Mouse (Mus musculus): Measurements from ENCODE around the gene Iars. TPM values are rescaled to one million over a fixed set of nuclear protein-coding genes. Genes with fewer than 3 reads are reported as not detected.

Gene Iars
- total RNA-seq (2014; rRNA removed) (35.5 and 57.3 TPM in 2 replicates), polyA plus RNA-seq (2015; fragmentation: Nextera tagmentation; extraction: Ambion mirVana) (14.1 and 21.0 TPM in 2 replicates)

DNA sequence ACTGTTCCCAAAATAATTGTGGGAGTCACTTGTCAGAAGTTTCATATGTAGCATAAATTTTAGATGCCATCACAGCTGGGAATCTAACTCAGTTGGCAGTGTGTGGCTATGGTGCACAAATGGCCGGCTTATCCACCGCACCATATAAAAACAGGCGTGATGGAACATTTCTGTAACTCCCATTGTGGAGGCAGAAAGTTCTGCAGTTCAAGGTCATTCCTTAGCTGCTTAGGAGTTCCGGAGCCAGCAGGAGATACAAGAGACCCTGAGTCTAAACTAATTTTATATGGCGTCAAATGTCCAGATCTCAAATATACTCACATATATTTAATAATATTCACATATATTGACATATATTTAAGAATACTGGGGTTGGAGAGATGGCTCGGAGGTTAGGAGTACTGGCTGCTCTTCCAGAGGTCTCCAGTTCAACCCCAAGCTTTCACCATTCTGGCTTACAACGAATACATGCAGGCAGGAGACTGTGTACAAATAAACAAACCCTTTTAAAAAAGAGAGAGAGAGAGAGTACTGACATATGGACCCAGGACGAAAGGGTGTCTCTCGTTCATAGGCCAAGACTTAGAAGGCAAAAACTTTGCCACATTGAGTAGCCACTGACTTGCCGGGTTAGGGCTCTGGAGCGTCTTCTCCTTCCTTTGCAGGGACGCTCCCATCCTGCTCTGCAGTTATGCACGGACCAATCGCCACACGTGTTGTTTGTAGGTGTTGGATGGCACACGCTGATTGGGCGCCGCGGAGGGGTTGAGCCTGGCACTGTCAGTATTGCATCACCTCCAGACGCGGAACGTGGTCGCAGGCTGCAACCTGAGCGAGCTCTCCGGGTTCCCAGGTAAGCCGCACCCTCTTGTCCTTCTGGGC is at the start of gene Iars:
TSS of gene Iars (plus strand) at position 750 of the 882 bp plus-strand sequence.
- peaks cover 14% of the 10 kb centered on the region for H3K4me1 ChIP-seq (ENCODE audit: insufficient read depth)
- peak within 1 kb of the TSS; percentile 85 for H3K4me2 ChIP-seq (ENCODE audit: low read depth)
- H3K9ac ChIP-seq: peak within 1 kb of the TSS; percentile 83
- WGBS: 6% methylated on average over 26 of the region's 26 CpGs
- no peaks in the 10 kb centered on the region for H3K27me3 ChIP-seq (ENCODE audit: insufficient read depth, low read length)
- TF ChIP-seq CTCF (IDR thresholded peaks at IDR 0.05; ENCODE audit: low read depth): no peak
- peaks cover 14% of the 10 kb centered on the region for H3K36me3 ChIP-seq (ENCODE audit: insufficient read depth)
- peak; percentile 99 for DNase-seq
- no peaks in the 10 kb centered on the region for H3K9me3 ChIP-seq (ENCODE audit: low read length)
- H3K4me3 ChIP-seq (ENCODE audit: low read depth, low read length): peak within 1 kb of the TSS; percentile 93
- H3K27ac ChIP-seq (ENCODE audit: low read depth, low read length): peak within 1 kb of the TSS; percentile 76
- ATAC-seq: peak; percentile 100

GRCm38 (mm10) chr13:49639965-49640364 is 41.9 kb upstream of the Iars start:
- DNase-seq (no peak), ATAC-seq (no peak)
- no peaks in the 10 kb centered on the region for H3K36me3 ChIP-seq (ENCODE audit: insufficient read depth)
- no peak for TF ChIP-seq CTCF (IDR thresholded peaks at IDR 0.05; ENCODE audit: low read depth)
- H3K27me3 ChIP-seq (ENCODE audit: insufficient read depth, low read length): no peaks in the 10 kb centered on the region
- H3K27ac ChIP-seq (ENCODE audit: low read depth, low read length): no peak overlapping the region
- no peak overlapping the region for H3K4me3 ChIP-seq (ENCODE audit: low read depth, low read length)
- 98% methylated on average over 2 of the region's 2 CpGs for WGBS
- no peaks in the 10 kb centered on the region for H3K4me1 ChIP-seq (ENCODE audit: insufficient read depth)
- H3K9me3 ChIP-seq (ENCODE audit: low read length): no peaks in the 10 kb centered on the region
- H3K4me2 ChIP-seq (ENCODE audit: low read depth): no peak overlapping the region
- no peak overlapping the region for H3K9ac ChIP-seq

GRCm38 (mm10) chr13:49642650-49643049 is 39.2 kb upstream of the Iars start:
- H3K9ac ChIP-seq: no peak overlapping the region
- TF ChIP-seq CTCF (IDR thresholded peaks at IDR 0.05; ENCODE audit: low read depth): no peak
- WGBS: 65% methylated on average over 6 of the region's 6 CpGs
- H3K27me3 ChIP-seq (ENCODE audit: insufficient read depth, low read length): no peaks in the 10 kb centered on the region
- H3K27ac ChIP-seq (ENCODE audit: low read depth, low read length): no peak overlapping the region
- no peaks in the 10 kb centered on the region for H3K9me3 ChIP-seq (ENCODE audit: low read length)
- H3K4me1 ChIP-seq (ENCODE audit: insufficient read depth): no peaks in the 10 kb centered on the region
- DNase-seq (no peak), ATAC-seq (no peak)
- no peaks in the 10 kb centered on the region for H3K36me3 ChIP-seq (ENCODE audit: insufficient read depth)
- H3K4me2 ChIP-seq (ENCODE audit: low read depth): no peak overlapping the region
- H3K4me3 ChIP-seq (ENCODE audit: low read depth, low read length): no peak overlapping the region

DNA sequence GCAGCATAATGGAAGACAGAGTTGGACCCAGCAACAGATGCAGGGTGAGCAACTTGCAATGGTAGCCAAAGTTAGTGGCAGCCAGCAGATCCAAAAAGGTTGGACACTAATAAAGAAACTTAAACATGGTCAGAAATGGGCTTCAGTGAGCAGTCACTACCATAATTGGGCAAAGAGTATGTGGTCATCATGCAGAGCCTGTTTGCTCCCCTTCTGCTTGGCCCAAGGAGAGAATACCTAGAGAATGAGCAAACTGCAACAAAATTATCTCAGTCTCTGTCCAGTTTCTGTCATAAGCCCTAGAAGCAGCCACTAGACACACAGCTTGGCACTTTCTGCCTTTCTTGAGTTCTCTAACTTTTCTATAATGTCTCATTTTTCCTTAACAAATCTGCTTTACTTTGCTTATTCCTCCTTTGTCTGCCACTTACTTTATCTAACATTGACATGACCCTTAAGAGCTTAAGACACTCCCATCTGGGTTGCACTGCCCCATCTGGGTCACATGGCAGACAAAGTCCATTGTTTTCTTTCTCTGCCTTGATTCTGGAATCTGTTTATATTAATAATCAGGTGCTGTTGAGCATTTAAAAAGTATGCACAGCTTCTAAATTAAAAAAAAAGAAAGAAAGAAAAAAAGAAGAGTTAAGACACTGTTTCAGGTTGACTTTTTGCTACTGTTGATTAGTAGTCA is 38.1 kb upstream of the Iars start:
- no peaks in the 10 kb centered on the region for H3K27me3 ChIP-seq (ENCODE audit: insufficient read depth, low read length)
- H3K9ac ChIP-seq: no peak overlapping the region
- H3K36me3 ChIP-seq (ENCODE audit: insufficient read depth): no peaks in the 10 kb centered on the region
- no peak for ATAC-seq
- no peaks in the 10 kb centered on the region for H3K9me3 ChIP-seq (ENCODE audit: low read length)
- DNase-seq: no peak
- no peak overlapping the region for H3K27ac ChIP-seq (ENCODE audit: low read depth, low read length)
- H3K4me1 ChIP-seq (ENCODE audit: insufficient read depth): no peaks in the 10 kb centered on the region
- H3K4me2 ChIP-seq (ENCODE audit: low read depth): no peak overlapping the region
- no peak overlapping the region for H3K4me3 ChIP-seq (ENCODE audit: low read depth, low read length)
- TF ChIP-seq CTCF (IDR thresholded peaks at IDR 0.05; ENCODE audit: low read depth): no peak

DNA sequence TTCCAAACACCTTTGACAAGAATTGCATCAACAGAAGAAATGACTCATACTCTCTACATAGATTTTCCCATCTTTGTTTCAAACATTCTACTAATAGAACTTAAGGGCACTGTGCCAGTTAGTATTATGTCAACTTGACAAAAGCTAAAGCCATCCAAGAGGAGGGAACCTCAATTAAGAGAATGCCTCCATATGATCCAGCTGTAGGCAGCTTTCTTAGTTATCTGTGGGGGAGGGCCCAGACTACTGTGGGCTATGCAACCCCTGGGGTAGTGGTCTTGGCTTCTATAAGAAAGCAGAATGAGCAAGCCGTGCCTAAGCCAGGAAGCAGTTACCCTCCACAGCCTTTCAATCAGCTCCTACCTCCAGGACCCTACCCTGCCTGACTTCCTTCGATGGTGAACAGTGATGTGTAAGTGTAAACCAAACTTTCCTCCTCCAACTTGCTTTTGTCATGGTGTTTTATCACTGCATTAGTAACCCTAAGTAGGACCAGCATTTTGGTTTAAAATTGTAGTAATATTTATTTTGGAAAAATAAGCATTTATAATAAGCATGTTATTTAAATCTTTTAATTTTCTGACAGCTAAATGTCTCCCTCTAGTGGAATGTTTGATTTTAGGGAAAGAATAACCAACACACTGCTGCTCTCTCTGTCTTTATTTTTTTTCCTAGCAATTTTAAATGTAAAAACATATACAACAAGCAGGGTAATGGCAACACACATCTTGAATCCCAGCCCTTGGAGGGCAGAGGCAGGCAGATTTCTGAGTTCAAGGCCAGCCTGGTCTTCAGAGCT is 37.0 kb upstream of the Iars start:
- Histone ChIP-seq H3K36me3 (ENCODE audit: insufficient read depth) (no peaks in the 10 kb centered on the region), H3K4me2 (ENCODE audit: low read depth) (no peak overlapping the region), H3K9ac (no peak overlapping the region), H3K4me3 (ENCODE audit: low read depth, low read length) (no peak overlapping the region), H3K27ac (ENCODE audit: low read depth, low read length) (no peak overlapping the region), H3K4me1 (ENCODE audit: insufficient read depth) (no peaks in the 10 kb centered on the region), H3K27me3 (ENCODE audit: insufficient read depth, low read length) (no peaks in the 10 kb centered on the region), H3K9me3 (ENCODE audit: low read length) (no peaks in the 10 kb centered on the region)
- peak; percentile 60 for TF ChIP-seq CTCF (IDR thresholded peaks at IDR 0.05; ENCODE audit: low read depth)
- ATAC-seq (peak; percentile 45), DNase-seq (peak; percentile 23)
- 68% methylated on average over 2 of the region's 2 CpGs for WGBS

DNA sequence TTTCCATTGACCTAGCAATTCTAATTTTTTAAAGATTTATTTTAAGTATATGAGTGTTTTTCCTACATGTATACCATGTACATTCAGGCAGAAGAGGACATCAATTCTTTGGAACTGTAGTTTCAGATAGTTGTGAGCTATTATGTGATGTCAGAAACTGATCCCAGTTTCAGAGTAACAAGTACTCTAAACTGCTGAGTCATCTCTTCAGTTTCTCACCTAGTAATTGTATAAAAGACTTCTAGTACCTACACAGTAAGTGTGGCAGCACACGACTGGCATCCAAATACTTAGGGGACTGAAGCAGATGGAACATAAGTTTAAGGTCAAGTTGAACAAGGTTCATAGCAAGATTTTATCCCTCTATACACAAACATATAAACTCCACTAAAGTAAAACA is 35.9 kb upstream of the Iars start:
- no peaks in the 10 kb centered on the region for H3K9me3 ChIP-seq (ENCODE audit: low read length)
- no peak overlapping the region for H3K9ac ChIP-seq
- TF ChIP-seq CTCF (IDR thresholded peaks at IDR 0.05; ENCODE audit: low read depth): no peak
- no peaks in the 10 kb centered on the region for H3K27me3 ChIP-seq (ENCODE audit: insufficient read depth, low read length)
- no peak for DNase-seq
- WGBS: 92% methylated on average over 1 of the region's 1 CpGs
- H3K4me3 ChIP-seq (ENCODE audit: low read depth, low read length): no peak overlapping the region
- no peaks in the 10 kb centered on the region for H3K36me3 ChIP-seq (ENCODE audit: insufficient read depth)
- ATAC-seq: no peak
- no peaks in the 10 kb centered on the region for H3K4me1 ChIP-seq (ENCODE audit: insufficient read depth)
- no peak overlapping the region for H3K27ac ChIP-seq (ENCODE audit: low read depth, low read length)
- no peak overlapping the region for H3K4me2 ChIP-seq (ENCODE audit: low read depth)

Data from forebrain, postnatal 0 days (tissue).